In the genomic region with DNA sequence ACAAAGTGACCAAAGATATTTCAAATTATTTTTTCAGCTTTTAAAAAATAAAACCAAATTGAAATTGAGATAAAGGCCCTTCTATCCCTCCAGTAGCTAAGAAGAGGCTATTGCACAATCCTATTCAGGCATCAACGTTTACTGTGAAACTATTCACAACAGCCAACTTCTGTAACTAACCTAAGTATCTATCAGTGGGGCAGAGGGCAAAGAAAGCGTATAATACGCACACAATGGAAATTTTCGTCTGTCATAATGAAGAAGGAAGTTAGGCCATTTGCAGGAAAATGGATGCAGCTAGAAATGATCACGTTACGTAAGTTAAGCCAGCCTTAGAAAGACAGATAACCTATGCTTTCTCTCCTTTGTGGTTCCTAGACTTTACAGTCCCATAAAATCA, we compare ENCODE assay signal across 19 mouse cellular contexts. TPM values are rescaled to one million over a fixed set of nuclear protein-coding genes. Genes with fewer than 3 reads are reported as not detected.
A peak's percentile ranks its signal among the peaks of the same experiment; 100 is the strongest.
DNase-seq lines count a peak whose midpoint lies in the region; ATAC-seq and TF ChIP-seq lines count a peak whose summit lies in the region.
"Had no signal": no experiment of that assay in that cellular context is flagged by ENCODE, and none has a peak within 500 bp of the region (broad histone marks: within the 10 kb centered on the region; RNA-seq: fewer than 3 reads in every experiment).

No protein-coding gene starts in this region.

- TF ChIP-seq POLR2A in bone marrow macrophage, adult 2 months (IDR thresholded peaks at IDR 0.05; ENCODE audit: borderline replicate concordance, low read depth, low read length) = no peak

- WGBS in macrophage (ENCODE audit: missing documents) = 11% methylated on average over 6 of the region's 6 CpGs
- 74% methylated on average over 6 of the region's 6 CpGs for WGBS in hindbrain, embryonic 14.5 days

- H3K27me3 ChIP-seq in hindbrain, embryonic 14.5 days (ENCODE audit: control insufficient read depth, insufficient read depth, low read length) = no peaks in the 10 kb centered on the region
- H3K27me3 ChIP-seq: forebrain, embryonic 13.5 days; heart, embryonic 12.5 days; hindbrain, embryonic 15.5 days had no signal

- peaks cover 84% of the 10 kb centered on the region for H3K79me2 ChIP-seq in macrophage (ENCODE audit: inconsistent target)

- ATAC-seq in hindbrain, embryonic 14.5 days (ENCODE audit: low FRiP score) = no peak
- ATAC-seq: forebrain, embryonic 13.5 days; forebrain, postnatal 0 days had no signal

- H3K9ac ChIP-seq in hindbrain, embryonic 14.5 days = no peak overlapping the region
- H3K9ac ChIP-seq: forebrain, embryonic 13.5 days; forebrain, postnatal 0 days; heart, embryonic 12.5 days; hindbrain, embryonic 15.5 days had no signal

- no peak for TF ChIP-seq CTCF in left cerebral cortex, adult 2 months (IDR thresholded peaks at IDR 0.05)
- no peak for TF ChIP-seq CTCF in bone marrow macrophage, adult 2 months (IDR thresholded peaks at IDR 0.05; ENCODE audit: low read depth, low read length)

- H3K4me3 ChIP-seq in left cerebral cortex, adult 2 months = no peak overlapping the region
- H3K4me3 ChIP-seq in bone marrow macrophage, adult 2 months (ENCODE audit: insufficient read depth, low read length) = no peak overlapping the region
- no peak overlapping the region for H3K4me3 ChIP-seq in macrophage (ENCODE audit: inconsistent target)
- H3K4me3 ChIP-seq in hindbrain, embryonic 14.5 days (replicated peaks; ENCODE audit: low read length) = no peak overlapping the region
- H3K4me3 ChIP-seq: embryonic facial prominence, embryonic 10.5 days; forebrain, embryonic 13.5 days; heart, embryonic 12.5 days; hindbrain, embryonic 10.5 days; hindbrain, embryonic 15.5 days had no signal

- H3K4me2 ChIP-seq in hindbrain, embryonic 14.5 days (replicated peaks) = no peak overlapping the region
- H3K4me2 ChIP-seq: forebrain, embryonic 13.5 days; heart, embryonic 12.5 days; hindbrain, embryonic 15.5 days had no signal

- H3K9me3 ChIP-seq in hindbrain, embryonic 14.5 days (ENCODE audit: control insufficient read depth, low read length) = peaks cover 10% of the 10 kb centered on the region
- H3K9me3 ChIP-seq: hindbrain, embryonic 15.5 days had no signal

- no peak for DNase-seq in left cerebral cortex, adult 2 months (ENCODE audit: extremely low spot score in 1 of 2, low spot score in 2 of 2)
- DNase-seq in left cerebral cortex, adult 9 months (ENCODE audit: low spot score in 2 of 2) = no peak
- no peak for DNase-seq in gastrocnemius, postnatal 4 days (ENCODE audit: low spot score in 2 of 2)
- DNase-seq in hindbrain, embryonic 14.5 days (ENCODE audit: low spot score) = no peak
- DNase-seq: adrenal gland, adult 8-10 months; adrenal gland, postnatal 36 days; cerebellum, adult 11 months; cerebellum, adult 9-10 months; cerebellum, postnatal 25 days; forebrain, postnatal 0 days; gastrocnemius, postnatal 14 days; heart, adult 18-20 months had no signal

- intact Hi-C loops in left cerebral cortex, adult 2 months (cut with DNase I) = loop anchor here (5.0 kb wide), 1 partner anchor 98 kb away; a partner anchor contains a TSS

- peak overlapping the region; percentile 1; the same call in 1 of the 2 replicates for H3K27ac ChIP-seq in left cerebral cortex, adult 2 months
- H3K27ac ChIP-seq in bone marrow macrophage, adult 2 months (ENCODE audit: insufficient read depth, low read depth, low read length) = peak overlapping the region; percentile 89
- peak overlapping the region; percentile 99 for H3K27ac ChIP-seq in macrophage
- H3K27ac ChIP-seq in hindbrain, embryonic 14.5 days = no peak overlapping the region
- H3K27ac ChIP-seq: embryonic facial prominence, embryonic 10.5 days; forebrain, embryonic 13.5 days; hindbrain, embryonic 10.5 days; hindbrain, embryonic 15.5 days had no signal

- peaks cover 60% of the 10 kb centered on the region for H3K4me1 ChIP-seq in bone marrow macrophage, adult 2 months (ENCODE audit: control insufficient read depth, insufficient read depth, low read length)
- 0 out of 2 replicates have a peak, but pooled peaks cover 3% of the 10 kb centered on the region for H3K4me1 ChIP-seq in hindbrain, embryonic 14.5 days (replicated peaks; ENCODE audit: control insufficient read depth, insufficient read depth, low read length)
- H3K4me1 ChIP-seq: hindbrain, embryonic 15.5 days had no signal

- H3K36me3 ChIP-seq in macrophage (ENCODE audit: inconsistent target) = 0 out of 2 replicates have a peak, but pooled peaks cover 8% of the 10 kb centered on the region
- no peaks in the 10 kb centered on the region for H3K36me3 ChIP-seq in hindbrain, embryonic 14.5 days (replicated peaks; ENCODE audit: control insufficient read depth, insufficient read depth)
- H3K36me3 ChIP-seq: hindbrain, embryonic 15.5 days had no signal

RNA-seq across cellular contexts. Expression of a gene that starts 40.0 kb away (rescaled TPM):
- 10 to 100 TPM; 30.7 to 32.1 TPM for total RNA-seq in left cerebral cortex, adult 2 months (2021)
- 160 and 169 TPM in 2 replicates for polyA plus RNA-seq in bone marrow macrophage, adult 2 months (2012; ENCODE audit: insufficient read depth, insufficient read length, missing spikeins)
- 100 to 1,000 TPM in 24 of 26 experiments, 10 to 100 TPM in 2; 75.0 to 334 (median 129) TPM for total RNA-seq in macrophage (2018; cell fraction: chromatin; rRNA removed)
- 100 to 1,000 TPM; 225 to 568 (median 292) TPM for total RNA-seq in macrophage (2018; cell fraction: cytosol; rRNA removed)
- total RNA-seq in macrophage (2018; cell fraction: nucleus; rRNA removed) = 100 to 1,000 TPM; 152 to 371 (median 210) TPM
- 189 to 289 TPM (median 212 TPM) in 3 replicates for polyA plus RNA-seq in macrophage (2018)
- 10 to 100 TPM; 20.3 to 20.6 TPM for total RNA-seq in gastrocnemius, postnatal 4 days (2021)
- 33.8 and 38.2 TPM in 2 replicates for polyA plus RNA-seq in hindbrain, embryonic 14.5 days (2014; fragmentation: Nextera tagmentation; extraction: Ambion mirVana)

RNA-seq across cellular contexts. Expression of a gene that starts 45.0 kb away (rescaled TPM):
- total RNA-seq in left cerebral cortex, adult 2 months (2021) = 1 to 10 TPM; 5.8 TPM
- polyA plus RNA-seq in bone marrow macrophage, adult 2 months (2012; ENCODE audit: insufficient read depth, insufficient read length, missing spikeins) = 93.9 and 111 TPM in 2 replicates
- 100 to 1,000 TPM in 2 of 26 experiments, 10 to 100 TPM in 17, 1 to 10 TPM in 7; 1.8 to 107 (median 24.8) TPM for total RNA-seq in macrophage (2018; cell fraction: chromatin; rRNA removed)
- 100 to 1,000 TPM in 9 of 26 experiments, 10 to 100 TPM in 17; 27.9 to 148 (median 70.1) TPM for total RNA-seq in macrophage (2018; cell fraction: cytosol; rRNA removed)
- total RNA-seq in macrophage (2018; cell fraction: nucleus; rRNA removed) = 100 to 1,000 TPM in 6 of 26 experiments, 10 to 100 TPM in 20; 20.2 to 162 (median 62.6) TPM
- polyA plus RNA-seq in macrophage (2018) = 28.2 to 132 TPM (median 63.8 TPM) in 3 replicates
- under 1 TPM; 0.80 to 0.98 TPM for total RNA-seq in gastrocnemius, postnatal 4 days (2021)
- polyA plus RNA-seq in hindbrain, embryonic 14.5 days (2014; fragmentation: Nextera tagmentation; extraction: Ambion mirVana) = 4.5 and 6.4 TPM in 2 replicates
